Mouse (Mus musculus) G1E (cell line): ENCODE measurements around the gene Slc16a12. TPM values are rescaled to one million over a fixed set of nuclear protein-coding genes. Genes with fewer than 3 reads are reported as not detected.

Experiments used
- ATAC-seq: 2 replicates; pipeline ENCODE4 v1.8.0; 2016; ENCODE audit warnings: mild to moderate bottlenecking; ENCODE audit not compliant: insufficient number of reproducible peaks, poor library complexity, low FRiP score, severe bottlenecking; ENCODE audit errors: extremely low read depth
- DNase-seq: peaks from one replicate; pipeline ENCODE4 v3.0.0; 2012; ENCODE audit warnings: low spot score
- H3K27me3 ChIP-seq: 2 replicates; pipeline ENCODE4 v1.6.1; 2012; ENCODE audit warnings: mild to moderate bottlenecking, low read length, inconsistent platforms; ENCODE audit not compliant: insufficient read depth
- H3K36me3 ChIP-seq: replicated peaks from 2 replicates; pipeline ENCODE3; 2012; ENCODE audit warnings: mild to moderate bottlenecking, inconsistent platforms
- H3K4me1 ChIP-seq: 2 replicates; pipeline ENCODE4 v1.6.1; 2012; ENCODE audit warnings: low read depth, low read length, inconsistent platforms, mixed read lengths; ENCODE audit not compliant: insufficient read depth
- H3K4me3 ChIP-seq: 2 replicates; pipeline ENCODE4 v1.5.1; 2012; ENCODE audit warnings: low read depth, mild to moderate bottlenecking, inconsistent platforms, low read length, moderate library complexity, mixed read lengths
- H3K9me3 ChIP-seq: replicated peaks from 2 replicates; pipeline ENCODE4 v1.6.1; 2012; ENCODE audit warnings: inconsistent platforms
- CTCF ChIP-seq: IDR thresholded peaks from 2 replicates; pipeline ENCODE4 v1.5.1; 2012; ENCODE audit warnings: low read depth, low read length, inconsistent platforms, mixed read lengths
- GATA1 ChIP-seq: IDR thresholded peaks from 2 replicates; pipeline ENCODE4 v1.6.1; 2012; ENCODE audit warnings: borderline replicate concordance, low read length, inconsistent platforms, mixed read lengths
- GATA2 ChIP-seq: IDR thresholded peaks from 2 replicates; pipeline ENCODE4 v1.6.1; 2012; ENCODE audit warnings: low read depth, low read length, inconsistent platforms, borderline replicate concordance
- POLR2AphosphoS5 ChIP-seq: IDR thresholded peaks from 2 replicates; pipeline ENCODE4 v1.6.1; 2012; ENCODE audit warnings: low read depth, low read length, inconsistent platforms; ENCODE audit not compliant: insufficient replicate concordance
- TAL1 ChIP-seq: conservative IDR thresholded peaks from 2 replicates; pipeline ENCODE4 v1.6.1; 2012; ENCODE audit warnings: low read depth, low read length, inconsistent platforms, mixed read lengths
- polyA plus RNA-seq: library from polyadenylated mRNA; stranded (reverse); fragments of >175 nt; gene quantifications from 2 replicates; pipeline ENCODE4 v1.2.3, GENCODE M21; 2012
- total RNA-seq, 2 experiments: library from RNA; stranded (forward) in 1 of 2; stranded (reverse) in 1 of 2; fragments of 200-1000 nt in 1 of 2; fragments of >200 nt in 1 of 2; fragmentation: Nextera tagmentation in 1 of 2; gene quantifications; 2 replicates each; pipeline ENCODE4 v1.2.3; 2014 to 2017

The Slc16a12 gene
- total and polyA plus RNA-seq, 3 experiments, result 0.11 TPM; not detected in 2

DNA sequence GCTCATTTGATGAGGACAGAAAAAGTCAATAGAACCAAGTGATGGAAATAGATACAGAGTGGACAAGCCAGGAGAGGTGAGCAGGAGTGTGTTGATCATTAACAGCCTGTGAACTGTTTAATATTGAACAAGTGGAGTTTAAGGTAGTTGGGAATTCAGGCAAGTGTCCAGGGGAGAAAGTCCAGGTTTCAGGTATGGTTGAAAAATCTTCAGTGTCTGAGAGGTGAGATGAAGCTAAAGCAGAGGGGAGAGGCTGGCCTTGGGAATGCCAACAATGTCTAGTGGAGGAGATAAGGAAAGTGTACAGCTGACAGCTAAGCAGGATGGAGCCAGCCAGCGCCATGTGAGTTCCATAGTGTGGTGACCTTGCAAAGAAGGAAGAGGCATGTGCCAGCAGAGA, 11.7 kb upstream of the Slc16a12 start:
- ATAC-seq (no peak), DNase-seq (no peak)
- Histone ChIP-seq H3K27me3 (peaks cover 11% of the 10 kb centered on the region), H3K4me3 (no peak overlapping the region), H3K9me3 (no peaks in the 10 kb centered on the region), H3K4me1 (no peaks in the 10 kb centered on the region), H3K36me3 (no peaks in the 10 kb centered on the region)
- TF ChIP-seq GATA1 (no peak), GATA2 (no peak)

DNA sequence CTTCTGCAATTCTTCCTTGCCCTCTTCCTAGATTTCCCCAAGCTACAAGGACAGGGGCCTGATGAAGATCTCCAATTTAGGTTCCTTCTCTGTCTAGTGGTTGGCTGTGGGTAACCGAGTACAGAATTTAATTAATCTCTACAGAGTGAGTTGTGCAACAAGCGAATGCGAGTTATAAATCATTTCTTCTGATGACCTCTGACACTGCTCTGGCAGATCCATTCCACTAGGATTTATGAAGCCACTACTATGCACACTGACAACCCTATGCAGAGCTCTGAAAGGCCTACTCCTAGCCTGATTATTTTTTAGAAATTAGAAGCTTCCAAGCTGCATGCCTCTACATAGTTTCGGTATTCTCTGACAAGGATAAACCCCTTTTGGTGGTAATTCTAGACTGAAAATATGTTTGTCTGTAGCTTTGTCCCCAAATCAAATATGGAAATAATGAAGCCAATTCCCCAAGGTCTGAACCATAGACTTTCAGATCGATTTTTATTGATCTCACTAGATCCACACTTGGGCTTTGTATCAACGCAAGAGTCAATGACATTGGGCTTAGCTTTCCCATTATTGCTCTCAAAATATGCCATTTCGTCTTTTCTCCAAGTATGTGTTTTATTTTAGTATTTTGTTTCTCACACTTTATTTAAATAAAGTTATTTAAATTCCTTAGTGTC, 9.6 kb upstream of the Slc16a12 start:
- Histone ChIP-seq H3K27me3 (peaks cover 11% of the 10 kb centered on the region), H3K9me3 (no peaks in the 10 kb centered on the region), H3K4me3 (no peak overlapping the region), H3K4me1 (no peaks in the 10 kb centered on the region), H3K36me3 (no peaks in the 10 kb centered on the region)
- ATAC-seq (no peak), DNase-seq (no peak)
- no peak for TF ChIP-seq GATA2
- no peak for TF ChIP-seq GATA1
- no peak for TF ChIP-seq TAL1
- no peak for TF ChIP-seq CTCF
- no peak for TF ChIP-seq POLR2AphosphoS5

DNA sequence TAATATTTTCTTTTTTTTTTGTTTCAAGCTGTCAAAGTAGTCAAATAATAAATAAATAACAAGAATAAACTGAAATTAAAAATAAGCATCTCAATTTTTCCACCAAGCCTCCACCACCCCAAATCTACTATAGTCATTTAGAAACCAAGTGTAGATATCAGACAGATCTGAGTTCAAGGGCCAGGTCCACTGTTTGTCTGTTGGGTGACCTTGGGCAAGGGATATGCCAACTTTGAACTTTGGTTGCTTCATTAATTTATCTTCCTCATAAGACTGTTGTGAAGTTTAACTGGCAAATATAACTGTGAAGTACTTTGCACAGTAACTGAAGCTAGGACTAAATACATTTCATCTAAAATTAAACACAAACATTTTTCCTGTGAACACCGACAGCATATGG, 8.6 kb upstream of the Slc16a12 start:
- H3K4me3 ChIP-seq, result no peak overlapping the region
- no peaks in the 10 kb centered on the region for H3K36me3 ChIP-seq
- TF ChIP-seq GATA2 (no peak), TAL1 (no peak), GATA1 (no peak), CTCF (no peak), POLR2AphosphoS5 (no peak)
- no peaks in the 10 kb centered on the region for H3K9me3 ChIP-seq
- H3K4me1 ChIP-seq, result no peaks in the 10 kb centered on the region
- ATAC-seq (no peak), DNase-seq (no peak)
- H3K27me3 ChIP-seq, result peaks cover 11% of the 10 kb centered on the region

DNA sequence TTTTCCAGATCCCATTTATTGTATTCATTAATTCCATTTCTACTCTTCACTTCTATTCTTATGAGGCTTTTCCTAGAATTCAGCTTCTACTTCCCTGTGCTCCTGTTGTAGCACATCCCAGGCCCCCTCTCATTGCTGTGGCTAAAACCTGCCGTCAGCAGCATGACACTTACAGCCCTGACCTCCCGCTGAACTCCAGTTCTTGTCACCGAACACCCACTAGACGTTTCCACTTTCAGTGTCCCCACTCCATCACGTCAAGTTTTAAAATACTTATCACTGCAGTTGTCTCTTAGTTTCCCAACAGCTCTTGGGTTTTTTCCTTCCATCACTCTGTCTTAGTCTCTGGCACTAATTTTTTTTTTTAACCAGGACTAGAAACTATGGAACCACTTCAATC, 6.2 kb upstream of the Slc16a12 start:
- H3K4me3 ChIP-seq, result no peak overlapping the region
- H3K36me3 ChIP-seq, result no peaks in the 10 kb centered on the region
- peaks cover 11% of the 10 kb centered on the region for H3K27me3 ChIP-seq
- ATAC-seq (no peak), DNase-seq (no peak)
- H3K4me1 ChIP-seq, result no peaks in the 10 kb centered on the region
- no peak for TF ChIP-seq GATA2
- TF ChIP-seq TAL1, result no peak
- TF ChIP-seq POLR2AphosphoS5, result no peak
- TF ChIP-seq GATA1, result no peak
- no peak for TF ChIP-seq CTCF
- H3K9me3 ChIP-seq, result no peaks in the 10 kb centered on the region

DNA sequence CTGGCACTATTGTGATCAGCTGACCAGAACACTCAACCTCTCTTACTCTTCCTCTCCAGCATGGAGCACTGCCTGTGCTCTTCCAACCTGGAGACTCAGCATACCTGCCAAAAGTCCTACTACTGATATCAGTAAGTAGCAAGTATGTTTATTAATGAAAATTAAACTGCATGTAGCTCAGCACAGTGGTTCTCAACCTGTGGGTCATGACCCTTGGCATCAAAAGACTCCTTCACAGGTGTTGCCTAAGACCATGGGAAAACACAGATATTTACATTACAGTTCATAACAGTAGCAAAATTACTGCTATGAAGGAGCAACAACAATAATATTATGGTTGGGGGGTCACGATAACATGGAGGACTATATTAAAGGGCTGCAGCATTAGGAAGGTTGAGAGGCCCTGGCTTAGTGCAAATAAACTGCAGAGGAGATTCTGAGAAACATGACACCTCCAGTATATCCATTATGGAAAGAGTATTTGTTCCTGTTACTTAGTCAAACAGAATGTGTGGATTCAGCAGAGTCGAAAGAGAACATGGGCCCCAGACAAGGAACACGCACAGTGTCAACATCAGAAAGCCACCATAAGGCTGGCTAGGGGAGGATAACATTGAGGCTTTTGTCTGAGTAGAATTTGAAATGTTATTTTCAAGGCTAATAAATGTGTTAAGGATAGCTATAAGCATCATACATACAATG, 5.5 kb upstream of the Slc16a12 start:
- no peaks in the 10 kb centered on the region for H3K36me3 ChIP-seq
- no peaks in the 10 kb centered on the region for H3K4me1 ChIP-seq
- DNase-seq, result no peak
- H3K9me3 ChIP-seq, result no peaks in the 10 kb centered on the region
- ATAC-seq, result no peak
- H3K4me3 ChIP-seq, result no peak overlapping the region
- peaks cover 11% of the 10 kb centered on the region for H3K27me3 ChIP-seq
- TF ChIP-seq GATA2 (no peak), TAL1 (no peak), CTCF (no peak), GATA1 (no peak), POLR2AphosphoS5 (no peak)

DNA sequence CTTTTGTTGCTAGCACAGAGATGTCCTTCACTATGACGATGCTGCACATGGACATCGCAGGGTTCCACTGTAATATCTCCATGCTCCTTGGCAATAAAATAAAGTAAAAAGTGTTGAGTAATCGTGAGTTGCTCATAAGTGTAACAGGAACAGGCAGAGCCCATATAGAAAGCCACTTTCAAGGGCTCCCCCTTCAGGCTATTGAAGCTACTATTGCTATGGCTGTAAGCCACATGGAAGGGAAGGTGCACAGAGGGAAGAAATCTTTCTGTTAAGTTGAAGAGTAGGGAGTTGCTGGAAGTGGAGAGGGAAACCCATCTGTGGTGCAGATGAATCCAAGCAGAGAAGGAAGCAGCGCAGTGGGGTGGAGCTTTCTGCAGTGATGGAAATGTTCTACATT, 4.1 kb upstream of the Slc16a12 start:
- no peak for TF ChIP-seq GATA2
- TF ChIP-seq TAL1, result no peak
- no peak for TF ChIP-seq GATA1
- TF ChIP-seq CTCF, result no peak
- no peak for TF ChIP-seq POLR2AphosphoS5
- ATAC-seq (no peak), DNase-seq (no peak)
- no peak overlapping the region for H3K4me3 ChIP-seq
- no peaks in the 10 kb centered on the region for H3K9me3 ChIP-seq
- peaks cover 11% of the 10 kb centered on the region for H3K27me3 ChIP-seq
- H3K36me3 ChIP-seq, result no peaks in the 10 kb centered on the region
- H3K4me1 ChIP-seq, result no peaks in the 10 kb centered on the region
